In genomic region chr14:120979559-120979958, GRCm38 (mm10) we compare ENCODE assay signal across 9 mouse cellular contexts. TPM values are rescaled to one million over a fixed set of nuclear protein-coding genes. Genes with fewer than 3 reads are reported as not detected.
A peak's percentile ranks its signal among the peaks of the same experiment; 100 is the strongest.
DNase-seq lines count a peak whose midpoint lies in the region; ATAC-seq and TF ChIP-seq lines count a peak whose summit lies in the region.
"Had no signal": no experiment of that assay in that cellular context is flagged by ENCODE, and none has a peak within 500 bp of the region (broad histone marks: within the 10 kb centered on the region; RNA-seq: fewer than 3 reads in every experiment).

No protein-coding gene starts in this region.

- no peak overlapping the region for H3K4me2 ChIP-seq in midbrain, embryonic 16.5 days (ENCODE audit: low read length)
- no peak overlapping the region for H3K4me2 ChIP-seq in midbrain, embryonic 11.5 days

- H3K4me1 ChIP-seq in midbrain, embryonic 16.5 days (ENCODE audit: control insufficient read depth, insufficient read depth, low read length): peaks cover 4% of the 10 kb centered on the region; the same call in 1 of the 2 replicates
- no peaks in the 10 kb centered on the region for H3K4me1 ChIP-seq in midbrain, embryonic 11.5 days (ENCODE audit: control insufficient read depth, insufficient read depth, low read length)

- H3K27ac ChIP-seq in midbrain, embryonic 16.5 days (ENCODE audit: low read length): no peak overlapping the region
- H3K27ac ChIP-seq in midbrain, embryonic 11.5 days (ENCODE audit: low read depth, low read length): no peak overlapping the region
- H3K27ac ChIP-seq: macrophage had no signal

- no peak overlapping the region for H3K4me3 ChIP-seq in midbrain, embryonic 16.5 days (ENCODE audit: low read depth, low read length)
- H3K4me3 ChIP-seq in midbrain, embryonic 11.5 days (ENCODE audit: low read depth, low read length): no peak overlapping the region

- TF ChIP-seq CTCF in brain, embryonic 14.5 days (IDR thresholded peaks at IDR 0.05; ENCODE audit: borderline replicate concordance, extremely low read depth, insufficient read depth, insufficient read length): peak; percentile 59; the same call in 1 of the 2 replicates

- no peak for TF ChIP-seq POLR2A in brain, embryonic 14.5 days (IDR thresholded peaks at IDR 0.05; ENCODE audit: borderline replicate concordance, extremely low read depth, insufficient read depth, insufficient read length, poor library complexity, severe bottlenecking)

- WGBS in midbrain, embryonic 16.5 days: 52% methylated on average over 3 of the region's 3 CpGs
- 43% methylated on average over 3 of the region's 3 CpGs for WGBS in midbrain, embryonic 11.5 days

- no peaks in the 10 kb centered on the region for H3K36me3 ChIP-seq in midbrain, embryonic 16.5 days (ENCODE audit: control insufficient read depth, insufficient read depth, low read length)
- H3K36me3 ChIP-seq in midbrain, embryonic 11.5 days (ENCODE audit: control insufficient read depth, insufficient read depth, low read length): no peaks in the 10 kb centered on the region

- H3K9ac ChIP-seq in midbrain, embryonic 16.5 days (ENCODE audit: low read depth, low read length): no peak overlapping the region
- no peak overlapping the region for H3K9ac ChIP-seq in midbrain, embryonic 11.5 days (ENCODE audit: low read length)

- DNase-seq in frontal cortex, postnatal 10 days (ENCODE audit: low spot score in 2 of 2): no peak
- DNase-seq in midbrain, embryonic 11.5 days (ENCODE audit: low spot score, missing footprints): no peak
- DNase-seq in brain, embryonic 14.5 days (ENCODE audit: low read depth): peak; percentile 63
- peak; percentile 18 for DNase-seq in gastrocnemius, postnatal 25 days
- peak; percentile 67 for DNase-seq in lung, postnatal 36 days
- DNase-seq in natural killer cell, adult 2 months (ENCODE audit: low spot score in 2 of 2): no peak

- peak; percentile 89; the same call in 1 of the 2 replicates for ATAC-seq in frontal cortex, adult (ENCODE audit: low TSS enrichment)
- 0 out of 2 replicates have a peak, but pooled peaks have one; percentile 25 for ATAC-seq in midbrain, embryonic 16.5 days
- no peak for ATAC-seq in midbrain, embryonic 11.5 days (ENCODE audit: low FRiP score)

- H3K9me3 ChIP-seq in midbrain, embryonic 16.5 days (replicated peaks; ENCODE audit: control insufficient read depth, low read length, poor library complexity, severe bottlenecking): no peaks in the 10 kb centered on the region
- no peaks in the 10 kb centered on the region for H3K9me3 ChIP-seq in midbrain, embryonic 11.5 days (ENCODE audit: control insufficient read depth, low read length)

- no peaks in the 10 kb centered on the region for H3K27me3 ChIP-seq in midbrain, embryonic 16.5 days (ENCODE audit: control insufficient read depth, insufficient read depth, low read depth, low read length)
- no peaks in the 10 kb centered on the region for H3K27me3 ChIP-seq in midbrain, embryonic 11.5 days (ENCODE audit: control insufficient read depth, insufficient read depth, low read length)

RNA-seq across cellular contexts. Expression of gene Farp1, which starts 55.4 kb away (rescaled TPM):
- polyA plus RNA-seq in midbrain, embryonic 16.5 days (2015; fragmentation: Nextera tagmentation; extraction: Ambion mirVana): 39.8 and 40.2 TPM in 2 replicates
- 21.7 and 22.4 TPM in 2 replicates for polyA plus RNA-seq in midbrain, embryonic 11.5 days (2014; fragmentation: Nextera tagmentation; extraction: Ambion mirVana)
- polyA plus RNA-seq in brain, embryonic 14.5 days (2012; rRNA removed): 58.0 and 77.6 TPM in 2 replicates
- total RNA-seq in gastrocnemius, postnatal 25 days (2021): 1 to 10 TPM; 7.2 to 8.3 TPM

Comparison
In these comparisons a context has a peak if more than half of its experiments do, and no peak if none do; other contexts are left out.
1. DNase-seq: peak in brain, embryonic 14.5 days (single experiment), gastrocnemius, postnatal 25 days (single experiment) and lung, postnatal 36 days (single experiment); none in frontal cortex, postnatal 10 days (0 of 2), midbrain, embryonic 11.5 days (single experiment) and natural killer cell, adult 2 months (0 of 2).